Mouse (Mus musculus) ovary, postnatal 36 days (tissue): ENCODE results near the gene Vwa8.

ENCODE experiments used
- DNase-seq: peaks from one replicate; pipeline ENCODE4 v3.0.0; 2022; ENCODE audit warnings: low spot score, mixed read lengths

Vwa8 gene

DNA sequence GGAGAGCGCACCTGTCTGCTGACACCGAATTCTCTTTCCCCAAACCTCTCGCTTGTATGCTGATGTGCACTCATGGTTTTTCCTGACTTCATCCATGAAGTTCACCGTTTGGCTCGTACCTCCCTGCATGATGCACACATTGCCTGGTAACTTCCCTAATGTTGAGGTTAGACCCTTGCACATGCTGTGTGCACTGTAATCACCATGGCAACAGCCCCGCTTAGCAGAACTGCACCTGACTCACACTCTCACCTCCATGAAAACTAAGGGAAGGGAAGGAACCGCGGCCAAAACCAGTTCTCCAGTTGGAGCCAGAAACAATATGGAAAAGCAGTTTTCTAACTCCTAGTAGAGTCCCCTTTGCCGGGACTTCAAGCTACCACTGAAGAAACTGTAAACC, 294.8 kb downstream of the Vwa8 start:
- no peak for DNase-seq

DNA sequence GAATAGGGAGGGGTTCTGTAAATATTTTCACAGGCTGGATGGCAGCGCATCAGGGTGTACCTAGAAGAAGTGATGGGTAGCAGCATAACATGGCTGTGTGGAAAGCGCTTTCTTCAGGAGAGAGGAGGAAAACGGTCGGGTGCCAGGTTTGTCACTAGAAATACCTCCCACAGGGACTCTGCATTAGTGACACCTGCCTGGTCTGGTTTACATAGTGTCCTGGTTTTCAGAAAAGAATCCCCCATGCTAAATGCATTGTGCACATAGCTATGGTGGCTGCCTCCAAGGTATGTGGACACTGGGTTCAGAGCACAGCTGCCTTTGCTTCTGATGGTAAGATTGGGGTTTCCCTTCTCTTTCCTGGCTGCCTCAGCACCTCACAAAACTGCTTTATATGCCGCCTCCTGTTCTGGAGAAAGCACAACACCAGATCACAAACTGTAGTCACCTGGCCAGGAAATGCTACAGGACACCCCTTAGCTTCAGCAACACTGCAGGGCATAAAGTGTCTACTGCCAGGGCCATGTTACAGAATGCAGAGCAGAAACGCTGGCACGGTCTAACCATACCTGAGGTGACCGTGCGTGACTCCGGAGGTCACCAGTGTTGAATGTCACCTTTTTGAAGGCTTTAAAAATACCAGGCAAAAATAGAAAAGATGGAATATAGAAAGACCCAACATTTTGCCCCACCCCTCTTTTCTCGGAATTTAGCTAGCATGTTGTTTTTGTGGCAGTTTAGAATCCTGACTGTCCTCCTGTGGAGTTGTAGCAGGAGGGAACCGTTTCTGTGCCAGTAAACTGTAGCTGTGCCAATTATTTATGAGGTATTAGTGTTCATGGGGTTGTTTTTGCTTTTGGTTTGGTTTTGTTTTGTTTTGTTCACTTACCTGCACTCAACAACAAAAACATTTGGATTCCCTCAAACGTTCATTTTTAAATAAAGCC, 295.7 kb downstream of the Vwa8 start:
- no peak for DNase-seq

DNA sequence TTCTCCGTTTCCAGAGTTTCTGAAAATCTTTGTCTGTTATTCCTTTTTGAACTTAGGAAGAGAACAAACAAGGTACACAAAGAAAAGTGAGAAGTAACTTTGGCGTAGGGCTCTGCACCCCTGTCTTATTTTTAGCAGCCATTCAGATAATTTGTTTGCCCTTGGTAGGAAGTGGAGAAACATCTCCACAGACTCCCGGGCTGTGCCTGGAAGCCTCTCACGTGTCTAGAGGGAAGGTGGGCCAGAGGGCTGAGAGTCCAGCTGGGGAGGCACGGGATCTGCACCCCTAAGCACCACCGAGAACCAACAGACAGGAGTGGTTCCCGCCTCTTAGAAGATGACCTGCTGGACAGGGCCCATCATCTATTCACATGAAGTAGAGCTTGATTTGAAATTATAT, 302.9 kb downstream of the Vwa8 start:
- no peak for DNase-seq

DNA sequence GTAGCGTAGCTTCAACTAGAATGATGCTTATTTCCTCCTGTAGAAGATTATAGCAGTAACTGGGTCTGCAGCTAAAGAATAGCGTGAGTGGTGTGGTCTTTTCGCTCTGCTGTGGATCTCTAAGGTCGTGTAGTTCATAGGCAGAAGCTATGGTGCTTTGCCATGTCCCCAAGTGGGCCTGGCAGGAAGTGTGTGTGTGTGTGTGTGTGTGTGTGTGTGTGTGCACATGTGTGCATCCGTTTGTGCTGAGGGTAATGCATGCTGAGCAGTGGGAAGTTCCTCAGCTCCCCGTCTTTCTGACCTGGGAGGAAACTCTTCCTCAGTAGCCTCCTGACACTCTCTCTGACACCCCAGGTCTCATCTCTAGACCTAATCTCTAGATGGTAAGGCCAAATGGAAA, 305.0 kb downstream of the Vwa8 start:
- no peak for DNase-seq

DNA sequence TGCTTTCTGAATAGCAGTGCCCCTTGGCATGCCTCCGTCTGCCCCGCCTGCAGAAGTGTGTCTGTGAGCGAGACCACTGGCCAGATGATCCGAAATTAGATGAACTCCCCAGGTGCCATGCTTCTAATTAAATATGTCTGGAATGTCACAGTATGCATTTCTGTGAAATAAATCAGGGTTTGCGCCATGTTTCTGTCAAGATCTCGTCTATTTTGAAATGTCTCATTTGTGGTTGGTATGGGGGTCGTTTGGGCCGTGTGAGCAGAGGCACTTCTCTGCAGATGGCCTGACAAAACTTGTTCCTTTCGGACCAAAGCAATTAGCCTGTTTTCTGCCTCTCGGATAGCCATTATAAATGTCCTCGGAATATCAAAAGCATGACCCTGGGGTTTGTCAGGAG, 306.1 kb downstream of the Vwa8 start:
- DNase-seq = no peak

DNA sequence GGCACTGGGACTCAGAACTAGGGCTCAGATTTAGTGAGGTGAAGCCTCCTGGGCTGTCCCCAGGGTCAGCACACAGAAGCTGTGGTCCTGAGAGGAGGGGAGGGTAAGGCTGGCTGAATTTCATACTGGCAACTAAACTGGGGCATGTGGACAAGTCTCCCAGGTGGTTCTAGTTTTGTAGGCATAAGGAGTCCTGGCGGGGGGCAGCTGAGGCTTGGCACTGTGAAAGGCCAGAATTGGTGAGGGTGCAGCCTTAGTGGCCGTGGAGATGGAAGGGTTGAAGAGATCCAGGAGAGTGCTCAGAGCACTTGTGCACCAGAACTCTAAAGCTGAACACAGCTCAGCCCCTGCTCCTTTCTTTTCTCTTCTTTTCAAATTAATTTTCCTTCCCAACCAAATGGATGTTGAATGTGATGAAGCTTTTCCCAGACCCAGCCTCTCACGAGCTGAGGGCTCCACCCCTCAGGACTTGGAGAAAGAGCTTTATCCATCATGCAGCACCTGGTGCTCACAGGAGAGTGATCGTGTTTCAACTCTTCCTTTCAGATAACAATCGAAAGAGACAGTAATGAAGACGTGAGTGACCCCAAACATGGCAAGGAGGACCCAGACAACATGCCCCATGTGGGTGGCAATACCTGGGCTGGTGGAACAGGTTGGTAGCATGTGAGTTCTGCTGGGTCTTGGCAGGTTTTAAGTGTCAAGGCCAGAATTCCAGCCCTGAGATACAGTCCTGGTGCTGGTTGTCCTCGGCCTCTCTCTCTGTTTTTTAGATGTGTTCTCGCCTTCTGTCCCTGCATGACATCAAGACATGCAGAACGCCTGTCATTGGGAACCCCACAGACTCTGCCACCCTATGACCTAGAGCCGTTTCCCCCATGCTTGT, 307.9 kb downstream of the Vwa8 start:
- no peak for DNase-seq

DNA sequence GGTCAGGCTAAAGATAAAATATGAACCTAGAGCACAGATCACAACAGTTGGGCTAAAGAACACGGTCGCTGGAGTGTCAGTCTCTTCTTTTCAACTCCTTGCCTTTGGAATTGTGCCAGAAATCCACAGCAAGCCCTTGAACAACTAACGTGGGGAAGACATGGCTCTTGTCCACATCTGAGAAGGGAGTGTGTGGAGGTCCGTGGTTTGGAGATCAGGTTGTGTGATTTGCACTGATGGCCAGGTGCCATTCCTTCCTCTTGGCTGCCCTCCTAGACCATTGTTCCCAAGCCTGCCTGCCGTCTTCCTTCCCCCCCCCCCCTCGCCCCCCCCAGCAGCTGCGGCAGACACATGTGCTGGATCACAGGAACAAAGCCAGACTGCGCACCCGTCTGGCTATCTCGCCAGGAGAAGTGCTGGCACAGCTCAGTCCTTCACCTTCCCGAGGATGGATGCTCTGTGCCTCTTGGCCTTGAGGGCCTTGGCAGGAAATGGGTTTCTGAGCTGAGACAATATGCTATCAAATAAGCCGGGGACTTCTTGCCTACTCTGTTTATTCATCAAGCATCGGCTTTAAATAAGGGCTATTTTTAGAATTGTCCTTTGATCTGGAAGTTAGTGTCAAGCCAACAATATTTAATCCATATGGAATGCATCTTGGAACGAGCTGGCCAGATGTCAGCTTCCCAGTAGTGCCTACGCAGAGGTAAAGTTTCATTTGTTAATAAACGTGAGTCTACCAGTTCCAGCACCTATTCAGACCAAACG, 308.8 kb downstream of the Vwa8 start:
- peak; percentile 53 for DNase-seq

DNA sequence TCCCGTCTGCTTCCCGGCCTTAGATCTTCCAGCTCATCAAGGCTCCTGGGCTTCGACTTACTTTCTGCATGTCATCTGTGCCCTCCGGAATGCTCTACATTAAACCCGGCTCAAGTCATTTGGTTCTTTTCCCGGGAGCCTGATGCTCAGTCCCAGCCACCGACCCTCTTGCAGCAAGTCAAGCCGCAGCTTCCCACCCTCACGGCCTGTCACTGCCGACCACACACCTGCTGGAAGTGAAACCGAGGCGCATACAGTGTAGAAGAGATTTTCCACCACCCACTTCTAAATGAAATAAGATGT, 309.3 kb downstream of the Vwa8 start:
- no peak for DNase-seq

DNA sequence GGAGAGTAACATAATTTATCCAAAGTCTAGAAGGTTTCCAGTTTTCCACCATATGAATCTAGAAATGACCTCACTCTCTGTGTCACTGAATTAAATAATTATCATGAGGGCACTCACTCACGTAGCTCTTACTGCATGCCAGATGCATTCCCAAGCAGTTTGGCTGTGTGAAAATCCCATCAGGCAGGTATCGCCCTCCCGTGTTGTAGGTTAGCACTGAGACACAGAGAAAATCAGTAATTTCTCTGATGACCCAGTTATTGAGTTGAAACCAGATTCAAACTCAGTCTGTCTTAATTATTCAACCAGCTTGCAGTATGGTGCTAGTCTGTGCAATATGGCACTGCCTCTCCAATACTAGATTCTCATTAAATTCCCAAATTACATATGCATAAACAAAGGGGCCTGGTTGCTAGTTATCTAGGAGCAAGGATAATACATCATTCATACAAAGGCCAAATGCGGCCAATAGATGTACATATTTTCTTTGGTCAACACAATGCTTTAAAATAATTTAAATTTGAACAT, 309.9 kb downstream of the Vwa8 start:
- DNase-seq = no peak

DNA sequence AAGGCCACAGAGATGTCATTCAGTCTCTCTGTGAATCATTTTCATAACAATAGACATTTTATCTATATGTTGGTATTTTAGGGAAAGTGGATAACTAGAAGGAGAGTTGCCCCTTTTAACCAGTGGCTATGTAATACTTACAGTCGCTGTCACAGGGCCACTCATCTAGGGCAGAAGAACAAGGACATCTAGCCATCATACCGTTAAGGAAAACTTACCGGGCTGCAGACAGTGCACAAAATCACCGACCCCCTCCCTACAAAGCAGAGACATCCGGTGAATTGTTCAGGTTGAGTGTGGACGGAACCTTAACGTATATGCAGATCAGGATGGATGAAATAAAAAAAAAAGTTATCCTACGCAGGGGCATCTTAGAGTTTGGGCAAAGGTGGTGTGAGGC, 310.6 kb downstream of the Vwa8 start:
- no peak for DNase-seq

DNA sequence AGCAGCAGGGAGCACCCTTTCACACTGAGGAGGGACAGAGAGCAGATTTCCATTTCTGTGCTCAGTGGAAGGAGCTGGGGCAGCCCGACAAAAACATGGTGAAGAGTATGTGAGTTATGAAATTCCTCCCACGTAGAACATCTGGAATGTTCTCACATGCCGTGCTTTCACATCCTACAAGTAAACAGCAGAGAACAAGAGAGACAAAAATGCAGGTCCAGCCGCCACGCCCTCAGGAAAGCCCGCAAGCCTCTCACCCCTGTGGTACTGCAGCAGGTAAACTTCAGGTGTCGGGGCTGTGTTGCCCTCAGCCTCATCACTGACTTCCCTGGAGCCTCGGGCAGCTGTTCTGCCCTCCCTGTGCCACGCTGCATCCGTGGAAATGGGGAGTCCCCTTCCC, 311.6 kb downstream of the Vwa8 start:
- no peak for DNase-seq

DNA sequence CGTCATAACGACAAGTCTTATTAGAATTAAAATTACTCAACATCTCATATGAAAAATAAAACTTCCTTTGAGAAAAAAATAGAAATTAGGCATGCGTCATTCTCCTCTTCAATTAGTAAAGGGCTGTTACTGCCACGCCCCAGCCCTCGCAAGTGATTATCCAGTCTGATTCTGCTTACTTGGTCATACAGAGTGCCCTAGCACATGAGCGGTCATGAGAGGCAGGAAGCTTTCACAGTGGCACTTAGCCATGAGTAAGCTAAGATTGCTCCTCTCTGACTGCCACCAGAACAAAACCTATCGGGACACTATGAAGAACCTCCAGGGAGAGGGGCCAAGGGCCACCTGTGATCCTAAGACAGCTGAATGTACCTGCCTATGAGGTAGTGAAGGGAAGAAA, 312.1 kb downstream of the Vwa8 start:
- DNase-seq = no peak

DNA sequence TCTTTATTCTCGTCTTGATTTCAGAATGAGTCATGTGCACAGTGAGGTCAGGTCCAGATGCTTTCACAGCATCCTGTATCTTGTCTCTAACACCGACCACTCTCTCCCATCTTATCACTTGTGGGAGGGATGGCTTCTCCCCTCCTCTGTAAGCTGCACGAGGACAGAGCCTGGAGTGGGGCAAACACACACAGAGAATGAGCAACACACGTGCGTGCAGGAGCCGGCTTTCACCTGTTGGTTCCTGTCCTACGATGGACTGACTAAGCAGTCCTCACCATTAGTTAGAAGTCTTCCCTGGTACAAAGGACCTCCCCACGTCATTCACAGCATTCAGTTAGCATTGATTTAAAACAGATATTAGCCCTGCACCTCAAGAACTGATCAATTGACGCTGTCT, 312.9 kb downstream of the Vwa8 start:
- no peak for DNase-seq

DNA sequence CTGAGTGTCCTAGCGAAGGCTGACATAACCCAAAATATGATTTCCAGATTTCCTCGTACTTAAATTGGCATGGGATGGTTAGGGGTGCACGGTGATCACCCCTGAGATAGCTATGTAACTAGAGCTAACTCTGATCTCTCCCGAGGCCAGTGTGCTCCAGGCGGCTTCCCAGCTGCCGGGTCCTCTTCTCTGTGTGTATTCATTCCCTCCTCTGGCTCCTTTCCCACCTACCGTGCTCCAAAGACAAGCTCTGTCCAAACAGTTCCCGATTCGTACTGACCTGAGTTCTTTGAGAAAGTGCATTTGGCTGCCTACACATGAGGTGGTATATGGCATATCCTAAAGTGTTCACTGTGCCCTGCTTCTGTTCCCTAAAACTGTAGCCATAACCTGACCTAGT, 313.8 kb downstream of the Vwa8 start:
- no peak for DNase-seq

DNA sequence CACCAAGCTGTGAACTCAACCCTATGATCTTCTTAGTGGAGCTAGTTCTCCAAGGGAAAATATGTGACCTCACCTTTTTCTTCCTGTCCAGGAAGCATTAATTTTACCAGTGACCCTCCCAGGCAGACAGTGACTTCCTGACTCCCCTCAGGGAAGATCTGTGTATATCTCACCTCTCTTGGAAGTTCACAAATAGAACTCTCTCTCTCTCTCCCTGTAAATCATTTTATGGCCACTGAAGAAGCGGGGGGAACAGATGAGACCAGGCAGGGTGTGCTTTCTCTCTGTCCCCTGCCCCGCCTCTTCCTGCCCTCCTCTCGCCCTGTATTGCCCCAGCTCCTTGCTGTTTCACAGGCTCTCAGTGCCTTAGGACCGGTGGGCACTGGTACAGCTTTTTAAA, 315.5 kb downstream of the Vwa8 start:
- DNase-seq = no peak

DNA sequence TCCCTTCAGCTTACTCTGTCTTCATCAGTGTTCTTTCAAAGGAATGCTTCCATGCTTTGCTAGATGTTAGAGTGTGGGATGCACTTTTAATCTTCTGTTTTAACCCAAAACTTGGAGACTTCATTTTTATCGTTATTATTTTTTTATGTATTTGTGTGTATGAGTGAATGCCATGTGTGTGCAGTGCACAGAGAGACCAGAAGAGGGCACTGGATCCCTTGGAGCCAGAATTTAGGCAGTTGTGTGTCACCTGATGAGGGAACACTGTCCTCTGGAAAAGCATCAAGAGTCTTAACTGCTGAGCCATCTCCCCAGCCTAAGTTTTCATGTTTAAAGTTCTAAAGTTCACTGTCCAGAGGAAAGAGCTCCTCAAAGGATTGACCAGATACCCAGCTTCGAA, 316.1 kb downstream of the Vwa8 start:
- DNase-seq = no peak

DNA sequence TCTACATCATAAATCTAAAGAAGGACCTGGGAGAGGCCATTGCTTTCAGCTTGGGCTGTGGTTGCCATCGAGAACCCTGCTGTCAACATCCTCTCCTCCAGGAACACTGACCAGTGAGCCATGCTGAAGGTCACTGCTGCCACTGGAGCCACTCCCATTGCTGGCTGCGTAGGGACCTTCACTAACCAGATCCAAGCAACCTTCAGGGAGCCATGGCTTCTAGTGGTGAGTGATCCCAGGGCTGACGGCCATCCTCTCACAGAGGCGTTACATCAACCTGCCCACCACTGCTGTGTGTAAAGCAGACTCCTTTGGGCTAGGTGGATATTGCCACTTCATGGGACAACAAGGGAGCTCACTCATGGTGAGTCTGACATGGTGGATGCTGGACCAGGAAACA, 325.7 kb downstream of the Vwa8 start:
- DNase-seq = no peak

DNA sequence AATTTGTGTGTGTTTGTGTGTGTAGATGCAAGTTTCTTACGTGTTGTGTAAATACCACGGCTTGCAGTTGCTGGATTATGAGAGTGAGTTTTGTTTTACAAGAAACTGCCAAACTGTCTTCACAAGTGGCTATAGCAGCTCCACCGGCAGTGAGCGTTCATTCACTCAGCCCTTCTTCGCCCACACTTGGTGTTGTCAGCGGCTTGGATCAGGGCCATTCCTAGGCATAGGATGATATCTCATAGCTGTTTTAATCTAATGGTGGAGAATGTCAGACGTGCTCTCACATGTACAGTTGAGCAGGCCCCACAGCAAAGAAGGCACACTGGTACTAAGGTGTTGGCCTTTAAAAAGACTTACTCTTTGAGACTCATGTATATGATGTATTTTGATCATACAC, 328.9 kb downstream of the Vwa8 start:
- DNase-seq = no peak

DNA sequence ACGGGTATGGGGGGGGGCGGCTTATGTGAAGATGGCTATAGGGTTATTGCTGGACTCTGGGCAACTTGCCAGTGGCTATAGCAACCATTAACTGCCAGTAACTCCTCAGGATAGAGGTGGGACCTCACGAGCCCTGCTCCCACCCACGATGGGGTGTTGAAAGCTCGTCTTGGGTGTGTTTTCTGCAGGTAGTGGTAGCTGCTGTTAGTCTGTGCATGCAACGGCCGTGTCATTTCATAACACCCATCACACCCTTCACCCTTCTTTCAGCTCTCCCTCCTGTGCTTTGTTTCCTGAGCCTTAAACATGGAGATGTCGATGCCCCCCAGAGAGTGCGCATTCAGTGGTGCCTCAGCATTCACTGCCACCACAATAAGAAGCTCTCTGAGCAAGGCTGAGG, 329.4 kb downstream of the Vwa8 start:
- no peak for DNase-seq

DNA sequence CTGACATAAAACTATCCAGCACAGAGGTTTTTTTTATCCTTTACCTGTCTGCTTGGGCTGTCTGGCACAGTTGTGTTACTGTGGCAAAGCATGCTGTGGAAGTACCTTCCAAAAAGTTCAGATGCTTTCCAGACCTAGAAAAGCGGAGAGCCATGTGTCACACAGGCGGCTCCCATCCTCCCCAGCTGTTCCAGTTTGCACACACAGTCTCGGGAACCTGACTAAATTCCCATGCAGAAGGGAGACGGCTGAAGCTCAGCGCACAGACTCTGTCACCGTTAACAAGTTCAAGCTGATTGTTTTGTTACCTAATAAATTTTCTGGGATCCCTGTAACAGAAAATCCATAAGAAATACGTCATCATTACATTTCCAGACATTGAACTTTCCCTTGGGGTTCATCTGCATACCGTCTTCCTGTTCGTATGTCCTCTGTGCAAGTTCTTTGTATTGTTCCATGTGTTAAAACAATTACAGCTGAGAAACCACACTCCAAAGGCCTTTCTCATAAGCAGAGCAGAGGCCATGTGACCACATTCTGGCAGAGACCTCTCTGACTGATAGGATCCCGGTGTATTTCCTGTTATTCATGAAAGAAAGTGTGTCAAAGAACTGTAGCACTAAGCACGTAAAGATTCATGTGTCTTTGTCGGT, 331.4 kb downstream of the Vwa8 start:
- no peak for DNase-seq

DNA sequence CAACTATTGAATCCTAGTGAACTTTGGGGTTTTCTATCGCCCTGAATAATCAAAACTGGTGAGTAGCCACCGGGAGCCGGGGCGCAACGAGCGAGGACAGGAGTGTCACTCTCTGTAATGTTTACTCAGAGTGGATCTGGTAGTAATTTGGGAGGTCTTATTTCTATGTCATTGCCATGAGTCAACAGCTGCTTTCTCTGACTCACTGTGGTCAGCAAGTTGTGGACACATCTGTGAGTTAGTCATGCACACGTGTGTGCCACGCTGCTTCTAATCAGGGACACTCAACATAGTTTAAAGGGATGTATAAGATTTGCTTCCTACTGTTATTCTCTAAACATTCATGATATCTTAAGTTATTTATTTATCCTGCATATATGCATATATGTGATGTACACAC, 332.9 kb downstream of the Vwa8 start:
- DNase-seq = no peak

DNA sequence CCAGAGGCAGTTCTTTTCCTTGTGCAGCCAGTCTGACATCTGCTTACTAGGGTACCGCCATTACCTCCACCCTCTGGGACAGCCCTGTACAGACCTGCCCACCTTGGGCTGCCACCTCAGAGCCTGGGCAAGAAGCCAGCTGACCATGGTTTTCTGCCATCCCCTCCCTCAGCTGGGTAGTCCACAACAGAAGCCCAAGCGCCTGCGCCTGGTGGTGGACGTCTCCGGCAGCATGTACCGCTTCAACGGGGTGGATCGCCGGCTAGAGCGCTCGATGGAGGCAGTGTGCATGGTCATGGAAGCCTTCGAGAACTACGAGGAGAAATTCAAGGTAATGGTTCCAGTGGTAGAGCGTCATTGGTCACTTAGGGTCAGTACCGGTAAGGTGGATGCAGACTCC, 333.9 kb downstream of the Vwa8 start:
- DNase-seq = no peak
